Mouse (Mus musculus) cortical plate, adult 2 months (tissue): ENCODE data around the gene Ifi47.

Source experiments
- CTCF ChIP-seq: fragments of 200-500 bp; IDR thresholded peaks from 2 replicates; pipeline ENCODE4 v1.5.1; 2011; ENCODE audit warnings: mild to moderate bottlenecking, control low read depth, low read length; ENCODE audit not compliant: insufficient read depth; ENCODE audit errors: extremely low read depth
- POLR2A ChIP-seq: fragments of 200-500 bp; IDR thresholded peaks from 2 replicates; pipeline ENCODE4 v1.6.1; 2011; ENCODE audit warnings: mild to moderate bottlenecking, low read length, control low read depth; ENCODE audit not compliant: insufficient read depth; ENCODE audit errors: extremely low read depth

GRCm38 (mm10) chr11:49084875-49085274 lies 8.5 kb downstream of the Ifi47 start:
- TF ChIP-seq POLR2A (no peak), CTCF (peak; percentile 10; the same call in 1 of the 2 replicates)
